Mouse (Mus musculus): ENCODE measurements around the gene Phlda1.

GRCm38 (mm10) chr10:111471166-111471565, 34.9 kb upstream of the Phlda1 start:
- TF ChIP-seq CTCF (IDR thresholded peaks at IDR 0.05; ENCODE audit: low read depth, low read length) (no peak), POLR2A (IDR thresholded peaks at IDR 0.05; ENCODE audit: insufficient read depth, low read length) (no peak)
